Mouse (Mus musculus): ENCODE measurements at regions not wholly inside any gene's neighbourhood (a gene's known extent, or its start where the extent isn't known, plus 50 kb on each side); places are given as distances from the start of the nearest gene placed in this dataset.

- no peak for DNase-seq (ENCODE audit: low read depth, low spot score)
Measured at GRCm38 (mm10) chr10:119019082-119019481, 149.1 kb upstream of the Dyrk2 start.

GRCm38 (mm10) chr10:119018490-119018889 is 148.5 kb upstream of the Dyrk2 start:
- no peak for DNase-seq (ENCODE audit: low read depth, low spot score)

- DNase-seq (ENCODE audit: low read depth, low spot score) = no peak
Measured at GRCm38 (mm10) chr10:119016104-119016503, 146.1 kb upstream of the Dyrk2 start.

GRCm38 (mm10) chr10:119015311-119016055 is 145.5 kb upstream of the Dyrk2 start:
- no peak for DNase-seq (ENCODE audit: low read depth, low spot score)

- no peak for DNase-seq (ENCODE audit: low read depth, low spot score)
Measured at GRCm38 (mm10) chr10:119014731-119015130, 144.7 kb upstream of the Dyrk2 start.

GRCm38 (mm10) chr10:119013758-119014157 is 143.7 kb upstream of the Dyrk2 start:
- DNase-seq (ENCODE audit: low read depth, low spot score) = no peak

GRCm38 (mm10) chr10:119011511-119011910 is 141.5 kb upstream of the Dyrk2 start:
- no peak for DNase-seq (ENCODE audit: low read depth, low spot score)

- no peak for DNase-seq (ENCODE audit: low read depth, low spot score)
Measured at GRCm38 (mm10) chr10:119010884-119011283, 140.9 kb upstream of the Dyrk2 start.

- no peak for DNase-seq (ENCODE audit: low read depth, low spot score)
Measured at GRCm38 (mm10) chr10:119006866-119007575, 137.0 kb upstream of the Dyrk2 start.

GRCm38 (mm10) chr10:119005491-119005890 is 135.5 kb upstream of the Dyrk2 start:
- DNase-seq (ENCODE audit: low read depth, low spot score) = no peak

GRCm38 (mm10) chr10:119004426-119004825 is 134.4 kb upstream of the Dyrk2 start:
- DNase-seq (ENCODE audit: low read depth, low spot score) = no peak

- DNase-seq (ENCODE audit: low read depth, low spot score) = no peak
Measured at GRCm38 (mm10) chr10:119003839-119004238, 133.8 kb upstream of the Dyrk2 start.

- no peak for DNase-seq (ENCODE audit: low read depth, low spot score)
Measured at GRCm38 (mm10) chr10:119003042-119003441, 133.0 kb upstream of the Dyrk2 start.

- DNase-seq (ENCODE audit: low read depth, low spot score) = no peak
Measured at GRCm38 (mm10) chr10:119001895-119002294, 131.9 kb upstream of the Dyrk2 start.

- no peak for DNase-seq (ENCODE audit: low read depth, low spot score)
Measured at GRCm38 (mm10) chr10:119001000-119001780, 131.2 kb upstream of the Dyrk2 start.

GRCm38 (mm10) chr10:118998966-118999365 is 129.0 kb upstream of the Dyrk2 start:
- no peak for DNase-seq (ENCODE audit: low read depth, low spot score)

GRCm38 (mm10) chr10:118997034-118997433 is 127.0 kb upstream of the Dyrk2 start:
- no peak for DNase-seq (ENCODE audit: low read depth, low spot score)

GRCm38 (mm10) chr10:118993819-118994574 is 124.0 kb upstream of the Dyrk2 start:
- no peak for DNase-seq (ENCODE audit: low read depth, low spot score)

GRCm38 (mm10) chr10:118991213-118991612 is 121.2 kb upstream of the Dyrk2 start:
- DNase-seq (ENCODE audit: low read depth, low spot score) = no peak

GRCm38 (mm10) chr10:118990500-118990899 is 120.5 kb upstream of the Dyrk2 start:
- no peak for DNase-seq (ENCODE audit: low read depth, low spot score)

GRCm38 (mm10) chr10:118989812-118990211 is 119.8 kb upstream of the Dyrk2 start:
- DNase-seq (ENCODE audit: low read depth, low spot score) = no peak

GRCm38 (mm10) chr10:118988249-118988648 is 118.2 kb upstream of the Dyrk2 start:
- no peak for DNase-seq (ENCODE audit: low read depth, low spot score)

Data from embryo, embryonic 11.5 days (tissue).